Mouse (Mus musculus): ENCODE measurements at regions not wholly inside any gene's neighbourhood (a gene's known extent, or its start where the extent isn't known, plus 50 kb on each side); places are given as distances from the start of the nearest gene placed in this dataset.

DNA sequence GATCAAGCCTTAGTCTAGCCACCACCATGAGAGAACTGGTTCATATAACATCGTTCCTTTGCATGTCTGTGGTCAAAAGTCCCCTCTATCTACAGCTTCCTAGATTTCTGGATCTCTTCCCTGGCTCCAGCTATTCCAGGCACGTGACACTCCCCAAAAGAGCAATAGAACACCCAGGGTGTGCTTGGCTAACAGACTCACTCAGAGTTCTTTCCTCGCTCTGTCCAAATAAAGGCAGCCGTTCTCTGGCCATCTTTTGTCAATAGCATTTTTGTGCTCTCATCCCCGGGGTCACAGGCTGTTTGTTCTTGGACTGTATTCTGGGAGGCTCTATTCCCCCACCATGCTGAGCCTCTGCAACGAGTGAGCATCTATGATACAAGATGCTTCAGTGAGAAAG lies 87.3 kb upstream of the Nckap5 start:
- DNase-seq (ENCODE audit: low spot score in 2 of 2): no peak

DNA sequence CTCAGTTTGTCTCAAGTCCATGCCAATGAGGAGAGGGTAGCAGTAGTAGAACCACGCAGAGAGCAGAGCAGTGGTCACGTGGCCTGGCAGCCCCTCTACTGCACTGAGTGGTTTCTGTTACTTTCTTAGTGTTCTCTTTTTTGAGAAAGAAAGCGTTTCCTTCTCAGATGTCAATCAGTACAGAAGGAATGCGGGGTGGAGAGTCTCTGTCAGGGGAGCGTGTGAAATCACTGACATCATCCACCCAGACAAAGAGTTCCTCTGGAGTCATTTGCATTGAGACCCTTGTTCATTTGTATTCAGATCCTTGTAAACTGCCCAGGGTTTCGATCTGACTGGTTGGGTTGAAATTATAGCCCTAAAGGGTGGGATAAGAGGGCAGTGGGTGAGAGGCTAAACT lies 85.8 kb upstream of the Nckap5 start:
- DNase-seq (ENCODE audit: low spot score in 2 of 2): no peak

DNA sequence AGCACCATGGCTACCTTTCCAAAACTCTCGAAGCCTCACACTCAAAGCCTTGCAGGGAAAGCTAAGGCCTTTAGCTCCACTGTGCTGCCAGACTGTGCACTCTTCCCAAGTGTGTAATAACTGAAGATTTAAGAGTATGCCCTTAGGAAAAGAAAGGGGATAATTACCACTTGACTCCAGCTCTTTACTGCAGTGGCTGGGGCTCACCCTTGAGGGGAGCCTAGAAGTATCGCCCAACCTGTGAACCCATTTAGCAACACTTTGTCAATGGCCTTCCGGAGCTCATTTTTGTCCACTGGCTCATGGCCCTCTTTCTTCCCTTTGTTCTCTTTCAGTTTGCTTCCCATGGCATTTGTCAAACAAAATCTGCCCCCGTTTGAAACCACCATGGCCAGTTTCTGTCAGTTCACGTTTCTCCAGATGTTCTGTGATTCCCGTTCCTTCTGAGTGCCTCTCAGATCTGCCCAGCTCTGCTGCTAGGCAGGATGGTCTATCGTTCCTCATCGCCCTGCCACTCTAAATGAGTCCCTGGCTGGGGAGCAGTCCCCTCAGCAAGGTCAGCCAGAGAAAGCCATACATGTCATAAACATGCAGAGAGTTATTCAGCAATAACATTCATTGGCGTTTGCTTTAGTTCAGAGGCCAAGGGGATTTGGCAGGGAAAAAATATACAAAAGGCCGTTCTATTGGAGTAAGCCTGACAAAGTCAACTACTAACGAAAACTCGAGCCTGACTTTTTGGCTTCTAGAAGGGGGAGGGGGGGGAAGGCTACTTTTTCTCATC lies 80.9 kb upstream of the Nckap5 start:
- no peak for DNase-seq (ENCODE audit: low spot score in 2 of 2)

DNA sequence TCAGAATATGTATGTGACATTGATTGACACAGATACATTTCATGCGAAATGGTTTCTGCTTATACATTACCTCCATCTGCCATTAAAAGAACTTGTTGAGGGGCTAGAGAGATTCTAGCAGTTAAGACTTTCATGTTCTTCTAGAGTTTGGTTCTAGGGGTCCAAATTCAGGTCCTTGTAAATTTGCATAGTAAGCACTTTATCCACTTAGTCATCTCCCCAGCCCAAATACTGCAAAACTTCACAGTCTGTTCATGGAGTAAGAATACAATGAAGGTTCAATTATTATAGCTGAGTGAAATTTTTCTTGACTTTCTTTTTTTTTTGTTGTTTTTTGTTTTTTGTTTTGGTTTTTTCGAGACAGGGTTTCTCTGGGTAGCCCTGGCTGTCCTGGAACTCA lies 76.8 kb upstream of the Nckap5 start:
- no peak for DNase-seq (ENCODE audit: low spot score in 2 of 2)

DNA sequence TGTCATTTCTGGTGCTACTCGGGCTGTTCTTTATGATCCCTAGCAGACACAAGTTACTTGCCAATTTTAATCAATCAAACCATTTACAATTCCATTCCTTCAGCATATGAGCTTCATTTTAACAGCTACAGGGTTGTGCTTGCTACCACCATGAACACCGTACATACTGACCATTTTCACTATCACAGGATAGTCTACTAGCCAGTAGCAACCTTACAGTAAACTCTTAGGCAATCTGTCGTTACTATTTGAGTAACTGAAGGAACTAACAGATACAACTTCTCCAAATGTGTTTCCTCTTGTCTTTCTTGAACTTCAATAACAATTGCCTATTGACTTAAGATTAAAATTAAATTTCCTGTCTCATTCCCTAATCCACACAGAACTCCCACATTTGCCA lies 67.9 kb upstream of the Nckap5 start:
- no peak for DNase-seq (ENCODE audit: low spot score in 2 of 2)

DNA sequence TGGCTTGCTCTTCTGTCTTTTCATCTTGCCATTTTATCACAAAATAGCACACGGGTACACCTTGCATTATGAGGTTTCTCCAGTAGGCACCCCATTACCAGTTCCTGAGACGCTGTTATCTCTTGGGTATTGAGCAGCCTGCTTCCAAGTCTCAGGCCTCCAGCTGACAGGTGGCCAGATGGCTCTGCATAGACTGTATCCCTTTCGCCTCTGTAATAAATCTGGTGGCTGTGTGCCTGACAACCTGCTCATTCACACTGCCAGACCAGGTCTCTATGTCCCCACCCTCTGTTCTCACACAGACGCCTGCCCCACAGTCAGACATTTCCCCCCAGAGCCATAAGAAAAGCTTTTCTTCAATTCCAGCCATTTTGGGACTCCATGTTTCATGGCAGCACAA lies 66.3 kb upstream of the Nckap5 start:
- no peak for DNase-seq (ENCODE audit: low spot score in 2 of 2)

DNA sequence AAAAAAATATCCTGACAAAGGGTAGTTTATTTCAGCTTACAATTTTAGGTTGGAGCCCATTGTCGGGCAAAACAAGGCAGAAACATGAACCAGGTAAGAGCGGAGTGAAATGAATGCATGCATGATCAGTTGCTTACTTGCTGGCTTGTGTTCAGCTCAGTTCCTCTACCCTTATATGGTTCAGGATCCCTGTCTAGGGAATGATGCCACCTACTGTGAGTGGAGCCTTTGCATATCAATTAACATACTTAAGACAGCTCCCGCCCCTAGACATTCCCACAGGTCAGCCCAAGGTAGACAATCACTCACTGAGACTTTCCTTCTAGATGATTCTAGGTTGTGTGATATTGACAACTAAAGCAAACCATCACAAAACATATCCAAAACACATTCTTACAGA lies 50.2 kb upstream of the Nckap5 start:
- DNase-seq (ENCODE audit: low spot score in 2 of 2): no peak
